Mouse (Mus musculus): ENCODE measurements around the gene Pde11a. TPM values are rescaled to one million over a fixed set of nuclear protein-coding genes. Genes with fewer than 3 reads are reported as not detected.

Gene Pde11a
- polyA plus RNA-seq, 1 experiment from 2014 or later = 0.11 TPM

Small RNA genes within 50 kb of the gene (microRNA-seq; reads per million reads assigned to microRNA genes)
- gene Gm44337 (ENCODE audit: borderline number of aligned reads) = not detected

Other genes with a start within 250 kb of the Pde11a start
- gene Cyct, start 21.7 kb upstream of the Pde11a start, polyA plus RNA-seq (2014; fragmentation: Nextera tagmentation; extraction: Ambion mirVana) = 0.26 and 0.61 TPM in 2 replicates
- 11.0 and 11.4 TPM in 2 replicates for gene Rbm45, start 31.2 kb upstream of the Pde11a start, polyA plus RNA-seq (2014; fragmentation: Nextera tagmentation; extraction: Ambion mirVana)
- 5.9 TPM in 2 replicates for gene Osbpl6, start 67.7 kb upstream of the Pde11a start, polyA plus RNA-seq (2014; fragmentation: Nextera tagmentation; extraction: Ambion mirVana)

Measured in heart, embryonic 11.5 days (tissue).